Mouse (Mus musculus): ENCODE data around the gene Inmt. TPM values are rescaled to one million over a fixed set of nuclear protein-coding genes. Genes with fewer than 3 reads are reported as not detected.

Inmt gene
- polyA plus RNA-seq, 2 experiments: 0.09 to 0.13 TPM

GRCm38 (mm10) chr6:55133425-55133824 is 41.4 kb downstream of the Inmt start:
- no peak overlapping the region for H3K9ac ChIP-seq (replicated peaks)

GRCm38 (mm10) chr6:55132794-55133193 is 42.0 kb downstream of the Inmt start, which contains the start of gene Crhr2:
TSS of gene Crhr2 (minus strand) at chr6:55133016.
- no peaks in the 10 kb centered on the region for H3K27me3 ChIP-seq (ENCODE audit: control insufficient read depth, insufficient read depth, low read length)
- H3K27ac ChIP-seq: no peak within 1 kb of the TSS
- no peak within 1 kb of the TSS for H3K9ac ChIP-seq (replicated peaks)
- no peaks in the 10 kb centered on the region for H3K4me1 ChIP-seq (replicated peaks; ENCODE audit: control insufficient read depth in 2 of 2, insufficient read depth in 2 of 2, low read length in 1 of 2)
- ATAC-seq (ENCODE audit: insufficient read depth) (no peak), DNase-seq (ENCODE audit: low read depth in 3 of 3, low spot score in 3 of 3) (no peak)
- H3K4me3 ChIP-seq (ENCODE audit: insufficient read depth in 1 of 2, low read depth in 2 of 2, low read length in 2 of 2): no peak within 1 kb of the TSS
- no peaks in the 10 kb centered on the region for H3K9me3 ChIP-seq (ENCODE audit: control insufficient read depth, low read length)
- WGBS (ENCODE audit: insufficient replicate concordance): 46% methylated on average over 10 of the region's 10 CpGs
- TF ChIP-seq EP300 (IDR thresholded peaks at IDR 0.05; ENCODE audit: low read depth): no peak
- no peak for TF ChIP-seq CTCF (IDR thresholded peaks at IDR 0.05; ENCODE audit: low read depth)
- no peak within 1 kb of the TSS for H3K4me2 ChIP-seq (ENCODE audit: low read depth)
- no peaks in the 10 kb centered on the region for H3K36me3 ChIP-seq (replicated peaks; ENCODE audit: control insufficient read depth, insufficient read depth, low read depth)

More at GRCm38 (mm10) chr6:55133425-55133824, 41.4 kb downstream of the Inmt start:
- Histone ChIP-seq H3K27me3 (ENCODE audit: control insufficient read depth, insufficient read depth, low read length) (no peaks in the 10 kb centered on the region), H3K36me3 (replicated peaks; ENCODE audit: control insufficient read depth, insufficient read depth, low read depth) (no peaks in the 10 kb centered on the region), H3K4me3 (ENCODE audit: insufficient read depth in 1 of 2, low read depth in 2 of 2, low read length in 2 of 2) (no peak overlapping the region), H3K27ac (no peak overlapping the region), H3K4me2 (ENCODE audit: low read depth) (no peak overlapping the region), H3K9me3 (ENCODE audit: control insufficient read depth, low read length) (no peaks in the 10 kb centered on the region), H3K4me1 (replicated peaks; ENCODE audit: control insufficient read depth in 2 of 2, insufficient read depth in 2 of 2, low read length in 1 of 2) (no peaks in the 10 kb centered on the region)
- ATAC-seq (ENCODE audit: insufficient read depth) (no peak), DNase-seq (ENCODE audit: low read depth in 3 of 3, low spot score in 3 of 3) (no peak)
- WGBS (ENCODE audit: insufficient replicate concordance): 61% methylated on average over 1 of the region's 1 CpGs
- TF ChIP-seq EP300 (IDR thresholded peaks at IDR 0.05; ENCODE audit: low read depth) (no peak), CTCF (IDR thresholded peaks at IDR 0.05; ENCODE audit: low read depth) (no peak)

- TF ChIP-seq CTCF (IDR thresholded peaks at IDR 0.05; ENCODE audit: low read depth): no peak
- no peak for TF ChIP-seq EP300 (IDR thresholded peaks at IDR 0.05; ENCODE audit: low read depth)
- H3K27ac ChIP-seq: no peak overlapping the region
- ATAC-seq (ENCODE audit: insufficient read depth) (no peak), DNase-seq (ENCODE audit: low read depth in 3 of 3, low spot score in 3 of 3) (no peak)
- H3K27me3 ChIP-seq (ENCODE audit: control insufficient read depth, insufficient read depth, low read length): no peaks in the 10 kb centered on the region
- no peak overlapping the region for H3K4me2 ChIP-seq (ENCODE audit: low read depth)
- no peaks in the 10 kb centered on the region for H3K9me3 ChIP-seq (ENCODE audit: control insufficient read depth, low read length)
- H3K9ac ChIP-seq (replicated peaks): no peak overlapping the region
- H3K4me1 ChIP-seq (replicated peaks; ENCODE audit: control insufficient read depth in 2 of 2, insufficient read depth in 2 of 2, low read length in 1 of 2): no peaks in the 10 kb centered on the region
- H3K36me3 ChIP-seq (replicated peaks; ENCODE audit: control insufficient read depth, insufficient read depth, low read depth): no peaks in the 10 kb centered on the region
- WGBS (ENCODE audit: insufficient replicate concordance): 60% methylated on average over 4 of the region's 4 CpGs
- H3K4me3 ChIP-seq (ENCODE audit: insufficient read depth in 1 of 2, low read depth in 2 of 2, low read length in 2 of 2): no peak overlapping the region
Measured at GRCm38 (mm10) chr6:55131301-55131700, 43.5 kb downstream of the Inmt start.

GRCm38 (mm10) chr6:55130631-55131030 is 44.2 kb downstream of the Inmt start:
- Histone ChIP-seq H3K4me3 (ENCODE audit: insufficient read depth in 1 of 2, low read depth in 2 of 2, low read length in 2 of 2) (no peak overlapping the region), H3K4me1 (replicated peaks; ENCODE audit: control insufficient read depth in 2 of 2, insufficient read depth in 2 of 2, low read length in 1 of 2) (no peaks in the 10 kb centered on the region), H3K9me3 (ENCODE audit: control insufficient read depth, low read length) (no peaks in the 10 kb centered on the region), H3K27me3 (ENCODE audit: control insufficient read depth, insufficient read depth, low read length) (no peaks in the 10 kb centered on the region), H3K9ac (replicated peaks) (no peak overlapping the region), H3K36me3 (replicated peaks; ENCODE audit: control insufficient read depth, insufficient read depth, low read depth) (no peaks in the 10 kb centered on the region), H3K27ac (no peak overlapping the region), H3K4me2 (ENCODE audit: low read depth) (no peak overlapping the region)
- ATAC-seq (ENCODE audit: insufficient read depth) (no peak), DNase-seq (ENCODE audit: low read depth in 3 of 3, low spot score in 3 of 3) (no peak)
- 63% methylated on average over 6 of the region's 6 CpGs for WGBS (ENCODE audit: insufficient replicate concordance)
- no peak for TF ChIP-seq EP300 (IDR thresholded peaks at IDR 0.05; ENCODE audit: low read depth)
- TF ChIP-seq CTCF (IDR thresholded peaks at IDR 0.05; ENCODE audit: low read depth): no peak

GRCm38 (mm10) chr6:55128391-55128790 is 46.5 kb downstream of the Inmt start:
- Histone ChIP-seq H3K4me2 (ENCODE audit: low read depth) (no peak overlapping the region), H3K4me1 (replicated peaks; ENCODE audit: control insufficient read depth in 2 of 2, insufficient read depth in 2 of 2, low read length in 1 of 2) (no peaks in the 10 kb centered on the region), H3K27me3 (ENCODE audit: control insufficient read depth, insufficient read depth, low read length) (no peaks in the 10 kb centered on the region), H3K9ac (replicated peaks) (no peak overlapping the region), H3K36me3 (replicated peaks; ENCODE audit: control insufficient read depth, insufficient read depth, low read depth) (no peaks in the 10 kb centered on the region), H3K27ac (no peak overlapping the region), H3K4me3 (ENCODE audit: insufficient read depth in 1 of 2, low read depth in 2 of 2, low read length in 2 of 2) (no peak overlapping the region), H3K9me3 (ENCODE audit: control insufficient read depth, low read length) (no peaks in the 10 kb centered on the region)
- no peak for TF ChIP-seq EP300 (IDR thresholded peaks at IDR 0.05; ENCODE audit: low read depth)
- no peak for TF ChIP-seq CTCF (IDR thresholded peaks at IDR 0.05; ENCODE audit: low read depth)
- no peak for ATAC-seq (ENCODE audit: insufficient read depth)
- no peak for DNase-seq (ENCODE audit: low read depth in 3 of 3, low spot score in 3 of 3)
